Mouse (Mus musculus) G1E-ER4 (cell line): ENCODE data around the gene Arhgap21. TPM values are rescaled to one million over a fixed set of nuclear protein-coding genes. Genes with fewer than 3 reads are reported as not detected.

Experiments used
- GATA1 ChIP-seq: IDR thresholded peaks from one replicate; pipeline ENCODE4 v1.8.0; 2012; ENCODE audit warnings: low read length, inconsistent platforms
- polyA plus RNA-seq: library from polyadenylated mRNA; stranded (reverse); fragments of >175 nt; gene quantifications from 2 replicates; pipeline ENCODE4 v1.2.3, GENCODE M21; 2012

The Arhgap21 gene
- polyA plus RNA-seq, 1 experiment = 30.6 TPM

DNA sequence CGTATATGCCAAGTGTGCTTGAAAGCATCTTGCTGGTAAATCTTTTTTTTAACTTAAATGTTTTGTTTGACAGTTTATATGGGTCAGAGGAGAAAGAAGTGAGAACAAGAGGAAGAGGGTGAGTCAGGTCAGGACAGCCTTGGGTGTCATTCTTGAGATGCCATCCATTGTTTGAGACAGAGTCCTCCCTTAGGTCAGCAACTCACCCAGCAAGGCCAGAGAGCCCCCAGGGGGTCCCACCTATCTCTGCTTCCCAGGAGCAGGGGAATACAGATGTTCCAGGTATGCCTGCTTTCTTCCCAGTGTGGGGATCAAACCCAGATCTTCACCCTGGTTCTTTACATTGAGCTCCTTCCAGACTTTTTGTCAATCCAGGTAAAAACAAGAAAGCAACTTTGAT is 43.7 kb downstream of the Arhgap21 start:
- TF ChIP-seq GATA1 = no peak

DNA sequence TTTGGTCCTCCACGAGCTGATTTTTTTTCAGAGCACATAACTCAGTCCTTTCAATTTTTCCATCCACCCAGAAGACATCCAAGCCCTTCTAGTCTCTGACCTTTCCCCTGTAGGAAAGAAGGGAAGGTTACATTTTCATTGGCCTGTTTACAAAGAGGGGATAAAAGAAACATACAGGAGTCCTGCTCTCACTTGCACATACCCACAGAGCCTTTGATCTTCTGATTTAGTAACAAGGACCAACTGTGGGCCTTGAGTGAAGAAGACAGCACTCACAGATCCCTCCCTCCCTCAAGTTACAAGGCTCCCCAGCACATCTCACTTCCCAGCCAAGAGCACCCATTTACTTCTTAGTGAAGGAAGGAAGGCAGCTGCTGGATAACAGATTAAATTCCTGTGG is 46.3 kb downstream of the Arhgap21 start:
- no peak for TF ChIP-seq GATA1

DNA sequence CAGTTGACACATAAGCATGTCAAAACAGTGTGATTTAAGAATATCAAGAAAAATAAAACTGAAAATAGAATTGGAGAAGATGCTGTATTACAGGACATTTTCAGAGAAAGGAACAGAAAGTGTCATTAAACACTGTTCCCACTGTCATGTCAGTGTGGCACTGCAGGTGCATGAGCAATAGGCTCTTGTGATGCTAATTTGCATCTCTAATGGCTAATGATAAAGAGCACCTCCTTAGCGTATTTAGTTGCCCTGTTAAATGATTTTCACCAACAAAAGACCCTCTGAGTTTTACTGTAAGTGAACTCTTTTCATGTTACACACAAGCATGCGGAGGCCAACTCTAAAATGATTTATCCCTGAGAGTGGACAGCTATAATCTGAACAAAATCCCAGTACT is 47.1 kb downstream of the Arhgap21 start:
- TF ChIP-seq GATA1 = no peak

DNA sequence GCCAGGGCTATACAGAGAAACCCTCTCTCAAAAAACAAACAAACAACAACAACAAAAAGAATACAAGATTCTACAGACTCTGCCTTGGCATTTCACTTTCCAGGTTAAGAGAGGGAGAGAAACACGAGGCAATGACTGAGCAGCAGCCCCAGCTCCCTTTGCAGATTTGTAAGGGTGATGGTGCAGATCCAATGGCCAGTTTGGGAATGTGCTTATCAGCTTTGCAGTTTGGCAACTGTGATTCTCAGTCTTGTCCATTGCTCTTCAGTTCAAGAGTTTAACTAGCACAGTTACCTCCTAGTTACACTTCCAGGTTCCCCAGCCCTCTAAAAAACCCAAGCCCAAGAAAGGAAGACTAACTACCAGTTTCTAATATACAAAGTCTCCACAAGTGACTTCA is 47.7 kb downstream of the Arhgap21 start:
- TF ChIP-seq GATA1 = no peak

DNA sequence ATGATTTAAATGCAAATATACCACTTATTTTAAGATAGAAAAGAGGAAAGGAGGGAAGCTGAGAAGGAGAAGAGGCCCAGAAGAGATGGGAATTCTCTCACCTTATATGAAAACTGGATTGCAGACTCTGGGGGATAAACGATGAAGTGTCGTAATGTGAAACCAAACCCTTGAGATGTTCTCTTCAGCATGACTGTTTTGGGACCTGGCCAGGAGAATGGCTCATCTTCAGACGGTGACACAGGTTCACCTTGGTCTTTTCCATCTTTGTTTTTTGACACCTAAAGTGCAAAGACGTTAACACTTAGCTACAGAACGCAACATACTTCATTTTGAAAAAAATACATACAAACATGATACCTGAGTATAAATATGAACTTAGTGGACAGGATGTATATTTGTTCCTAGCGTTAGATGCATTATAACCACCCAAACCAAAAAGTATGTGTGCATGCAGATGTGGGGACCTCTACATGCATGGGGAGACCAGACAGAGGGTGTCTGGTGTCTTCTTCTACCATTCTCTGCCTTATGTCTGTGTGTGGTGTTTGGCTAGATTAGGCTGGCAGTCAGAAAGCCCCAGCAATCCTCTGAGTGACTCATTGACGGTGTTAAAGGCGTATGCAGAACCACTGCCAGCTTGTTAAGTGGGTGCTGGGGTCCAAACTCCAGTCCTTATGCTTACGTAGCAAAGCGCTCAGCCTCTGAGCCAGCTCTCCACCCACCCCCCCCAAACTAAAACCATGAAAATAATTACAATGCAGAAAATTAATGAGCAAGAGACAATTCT is 54.0 kb downstream of the Arhgap21 start:
- TF ChIP-seq GATA1 = no peak

DNA sequence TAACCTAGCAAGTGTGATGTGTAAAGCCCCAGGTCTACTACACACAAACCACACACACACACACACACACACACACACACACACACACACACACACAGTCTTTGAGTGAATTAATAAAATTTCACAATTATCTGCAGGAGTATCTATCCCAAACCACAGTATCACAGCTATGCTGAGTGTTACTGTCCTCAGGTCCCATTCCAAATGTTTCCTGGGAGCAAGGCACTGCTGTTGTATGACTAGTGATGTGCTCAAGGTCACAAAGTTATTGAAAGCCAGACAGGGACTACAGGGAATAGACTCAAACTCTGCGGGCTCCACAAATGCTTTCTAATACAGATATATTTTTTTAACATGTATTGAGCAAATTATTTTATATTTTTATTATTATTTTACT is 55.7 kb downstream of the Arhgap21 start:
- no peak for TF ChIP-seq GATA1

DNA sequence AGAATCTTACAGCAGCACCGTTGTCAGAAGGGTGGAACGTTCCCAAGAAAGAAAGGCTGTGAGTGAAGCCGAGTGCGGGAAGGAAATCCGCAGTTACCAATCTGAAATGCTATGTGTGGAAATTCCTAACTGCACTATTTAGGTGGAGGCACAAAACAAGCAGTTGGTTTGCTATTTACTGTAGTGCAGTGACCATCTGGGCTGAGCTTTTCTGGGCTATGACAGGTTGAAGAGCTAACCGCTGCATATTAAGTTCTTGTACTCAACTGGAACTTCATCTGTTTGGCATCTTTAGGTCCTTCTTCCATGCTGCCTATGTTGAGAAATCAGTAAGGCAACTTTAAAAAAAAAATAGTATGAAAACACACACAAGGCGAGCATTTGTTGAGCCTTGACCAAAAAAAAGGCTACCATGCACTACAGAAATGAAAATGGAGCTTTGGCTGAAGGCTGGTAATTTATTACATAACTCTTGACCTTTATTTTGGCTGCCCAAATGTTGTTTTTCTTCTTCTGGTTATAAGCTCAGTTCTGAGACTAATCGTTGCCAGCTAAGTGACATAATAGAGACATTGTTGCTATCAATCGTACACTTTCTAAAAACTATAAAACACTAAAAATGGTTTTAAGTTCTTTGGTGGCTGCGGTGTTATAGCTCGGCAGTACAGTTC is 56.2 kb downstream of the Arhgap21 start:
- TF ChIP-seq GATA1 = no peak

DNA sequence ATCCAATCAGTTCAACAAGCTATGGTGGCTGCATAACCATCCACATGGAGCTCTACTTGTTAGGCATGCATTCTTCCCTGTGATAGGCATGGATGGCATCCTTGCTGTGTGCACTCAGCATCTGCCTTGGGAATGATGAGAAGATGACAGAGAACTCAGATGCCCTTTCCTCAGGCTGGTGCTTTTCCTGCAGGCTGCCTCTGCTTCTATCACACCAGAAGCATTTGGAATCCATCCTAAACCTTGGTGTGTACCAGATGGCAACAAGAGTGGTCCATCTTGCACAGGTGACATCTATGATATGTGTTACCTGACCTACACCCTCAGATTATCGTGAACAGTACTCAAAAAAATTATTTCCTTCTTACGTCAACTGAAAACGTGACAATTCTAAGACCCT is 58.2 kb downstream of the Arhgap21 start:
- no peak for TF ChIP-seq GATA1

DNA sequence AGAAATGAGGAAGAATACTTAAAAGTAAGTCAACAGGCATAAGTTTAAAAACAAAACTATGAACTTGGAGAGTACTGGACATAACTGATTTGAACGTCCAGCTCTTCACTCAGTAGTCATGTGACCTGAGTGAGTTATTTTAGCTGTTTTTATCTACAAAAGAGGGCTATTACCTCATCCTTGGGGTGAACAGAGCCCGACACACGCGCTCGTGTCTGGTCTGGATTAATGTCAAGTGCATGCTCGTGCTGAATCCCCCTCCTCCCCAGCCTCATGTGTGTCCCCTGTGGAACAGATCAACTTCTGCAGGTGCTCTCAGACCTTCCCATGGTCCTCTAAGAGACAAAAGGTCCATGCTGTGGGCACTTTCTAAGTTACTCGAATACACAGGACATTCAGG is 59.3 kb downstream of the Arhgap21 start:
- TF ChIP-seq GATA1 = no peak

DNA sequence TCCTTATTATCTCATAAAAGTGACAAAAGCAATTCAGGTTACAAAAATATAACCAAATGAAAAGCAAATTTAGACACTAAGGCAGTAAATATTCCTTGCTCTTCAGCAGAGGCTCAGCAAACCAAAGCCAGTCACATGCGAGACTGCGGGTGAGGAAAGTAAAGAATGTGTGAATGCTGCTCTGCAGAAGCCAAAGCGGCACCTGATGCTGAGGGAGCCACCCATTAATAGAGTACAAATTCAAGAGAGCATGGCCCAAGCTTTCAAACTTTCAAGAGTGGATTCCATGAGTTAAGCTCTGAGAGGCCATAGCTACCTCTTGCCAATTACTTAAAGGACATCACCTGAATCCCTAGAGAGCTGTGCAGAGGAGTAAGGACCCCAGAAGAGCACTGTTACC is 61.4 kb downstream of the Arhgap21 start:
- no peak for TF ChIP-seq GATA1

DNA sequence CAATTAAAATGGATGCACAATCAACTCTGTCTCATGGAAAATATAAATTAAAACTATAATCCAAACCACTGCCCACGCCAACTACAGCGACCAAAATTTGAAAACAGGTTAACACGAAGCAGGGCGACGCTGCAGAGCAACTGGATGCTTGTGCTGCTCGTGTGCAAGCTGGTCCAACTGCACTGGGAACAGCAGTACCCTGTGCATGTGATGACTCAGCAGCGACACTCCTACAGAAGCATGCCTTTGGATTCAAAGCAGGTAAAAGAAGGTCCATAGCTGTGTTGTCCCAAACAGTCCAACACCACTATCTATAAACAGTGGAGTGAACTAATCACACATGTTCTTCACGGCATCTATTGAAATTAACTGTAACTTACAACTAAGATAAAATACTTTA is 63.3 kb downstream of the Arhgap21 start:
- TF ChIP-seq GATA1 = no peak

DNA sequence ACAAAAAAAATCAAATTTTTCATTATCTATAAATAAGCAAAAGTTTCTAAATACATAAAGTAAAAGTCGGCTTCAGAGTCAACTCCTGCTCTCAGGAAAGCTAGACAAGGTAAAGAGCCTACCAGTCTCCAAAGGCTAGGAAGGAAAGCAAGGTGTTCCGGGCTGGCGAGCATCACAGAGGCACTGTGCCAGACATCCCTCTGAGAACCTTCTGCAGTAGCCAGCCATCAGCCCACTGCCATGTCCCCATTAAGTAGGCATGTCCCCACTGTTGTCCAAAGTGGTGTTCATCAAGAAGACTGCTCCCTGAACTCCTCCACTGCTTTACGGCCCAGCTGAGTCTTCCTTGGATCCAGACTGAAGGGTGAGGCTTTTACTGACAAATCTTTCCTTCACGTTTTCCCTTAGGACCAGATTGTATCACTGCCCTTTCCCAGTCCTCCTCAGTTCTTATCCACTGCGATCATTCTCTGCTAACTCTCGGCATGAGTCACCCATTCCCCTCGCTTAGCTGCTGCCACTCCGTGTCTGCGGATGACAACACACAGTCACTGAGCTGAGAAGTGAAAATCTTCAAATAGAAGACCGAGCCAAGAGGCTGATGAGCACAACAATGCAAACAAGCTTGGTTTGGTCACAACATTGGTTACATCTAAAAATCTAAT is 65.6 kb downstream of the Arhgap21 start:
- TF ChIP-seq GATA1 = no peak

DNA sequence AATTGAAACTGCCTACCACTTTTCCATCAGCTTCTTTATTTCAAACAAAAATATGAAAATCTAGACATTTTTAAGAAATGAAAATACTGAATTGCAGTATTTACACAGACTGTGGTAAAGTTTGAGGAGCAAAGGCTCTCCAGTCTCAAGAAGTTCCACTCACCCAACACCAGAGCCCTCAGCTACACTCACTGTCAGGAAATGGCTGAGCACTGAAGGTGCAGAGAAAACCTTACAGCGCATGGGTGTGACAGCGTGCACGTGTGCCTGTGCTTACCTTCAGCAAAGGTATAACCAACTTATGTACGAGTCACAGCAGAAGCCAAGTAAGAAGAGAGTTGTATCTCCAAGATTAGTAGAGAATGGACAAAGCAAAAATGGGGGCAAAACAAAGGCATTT is 66.8 kb downstream of the Arhgap21 start:
- TF ChIP-seq GATA1 = no peak

DNA sequence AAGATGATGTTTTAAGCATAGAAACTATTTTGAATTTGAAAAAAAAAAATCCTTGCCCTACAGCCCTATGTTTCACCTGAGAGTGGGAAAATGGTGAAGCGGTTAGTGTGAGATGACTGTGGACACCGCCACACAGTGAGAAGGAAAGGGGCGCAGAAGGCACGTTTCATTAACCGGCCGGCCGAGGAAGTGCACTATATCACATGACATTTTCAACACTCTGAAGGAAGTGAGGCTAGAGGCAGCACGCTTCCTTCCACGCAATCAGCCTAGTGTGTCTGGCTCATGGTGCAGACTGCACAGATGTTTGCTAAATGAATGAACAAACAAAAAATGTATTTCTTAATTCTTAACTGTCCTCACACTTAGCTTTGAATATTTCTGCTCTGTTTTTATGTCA is 69.4 kb downstream of the Arhgap21 start:
- TF ChIP-seq GATA1 = no peak

DNA sequence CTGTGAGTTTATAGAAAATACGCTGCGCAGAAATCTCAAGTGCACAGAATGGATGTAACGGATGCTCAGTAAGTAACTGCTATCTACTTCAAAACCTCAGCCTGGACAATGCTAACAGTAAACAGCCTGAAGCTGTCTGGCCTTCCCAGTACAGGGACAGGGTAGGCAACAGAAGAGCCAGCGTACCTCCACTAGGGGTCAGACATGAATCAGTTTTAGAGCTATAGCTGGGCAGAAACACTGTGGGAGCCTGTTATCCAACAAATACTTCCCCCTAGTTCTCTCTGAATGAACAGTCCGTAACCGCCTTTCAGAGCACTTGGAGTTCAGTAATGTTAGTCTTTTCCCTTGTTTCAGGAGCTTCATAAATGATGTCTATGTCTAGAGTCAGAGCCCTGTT is 70.0 kb downstream of the Arhgap21 start:
- TF ChIP-seq GATA1 = no peak

DNA sequence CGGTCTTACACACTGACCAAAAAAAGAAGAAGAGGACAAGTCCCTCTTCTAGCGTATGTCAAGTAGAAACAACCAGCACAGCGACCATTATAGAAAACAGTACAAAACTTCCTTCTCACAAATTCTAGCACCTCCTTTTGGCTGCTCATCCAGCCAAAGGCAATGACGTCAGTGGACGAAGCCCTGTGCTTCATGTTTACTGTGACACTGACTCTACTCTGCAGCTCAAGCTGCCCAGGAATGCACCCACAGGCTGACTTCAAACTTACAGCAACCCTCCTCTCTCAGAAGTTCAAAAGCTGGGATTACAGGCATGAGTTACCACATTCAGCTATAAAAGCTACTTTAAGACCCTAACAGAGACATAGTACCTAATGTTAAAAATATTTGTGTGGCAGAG is 72.2 kb downstream of the Arhgap21 start:
- no peak for TF ChIP-seq GATA1
